Mouse (Mus musculus): ENCODE results near the gene Pld2.
"Not testable (repeated sequence)": the region's sequence is repeated elsewhere in the genome, so short reads cannot be mapped to it uniquely, and the experiment has no call there.

The Pld2 gene

DNA sequence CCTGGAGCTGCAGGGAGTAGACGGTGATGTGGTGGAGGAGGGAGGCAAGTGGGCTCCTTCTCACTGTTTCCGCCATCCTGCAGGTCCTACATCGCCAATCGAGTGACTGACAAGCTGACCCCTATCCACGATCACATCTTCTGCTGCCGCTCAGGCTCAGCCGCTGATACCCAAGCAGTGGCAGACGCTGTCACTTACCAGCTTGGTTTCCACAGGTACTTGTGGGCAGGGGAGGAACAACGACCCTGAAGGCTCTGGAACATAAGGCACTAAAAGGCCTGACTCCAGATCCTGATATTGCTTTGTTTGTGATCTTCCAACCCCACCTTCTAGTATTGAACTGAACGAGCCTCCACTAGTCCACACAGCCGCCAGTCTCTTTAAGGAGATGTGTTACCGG, 13.7 kb upstream of the Pld2 start:
- DNase-seq, result no peak

DNA sequence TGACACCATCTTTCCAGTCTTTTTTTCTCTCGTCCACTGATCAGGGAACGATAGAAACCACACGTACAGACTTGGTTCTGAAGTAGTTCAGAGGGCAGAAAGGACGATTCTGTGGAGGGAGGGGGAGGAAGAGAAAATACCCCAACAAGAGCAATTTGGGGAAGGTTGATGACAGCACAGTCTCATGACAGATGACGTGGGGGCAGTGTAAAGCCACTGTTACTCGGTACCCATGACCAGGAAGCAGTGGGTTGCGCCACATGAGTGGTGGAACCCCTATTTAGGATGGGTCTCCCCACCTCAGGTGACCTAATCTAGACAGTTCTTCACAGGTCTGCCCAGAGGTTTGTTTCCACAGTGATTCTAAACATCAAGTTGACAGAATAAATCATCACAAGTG, 11.3 kb upstream of the Pld2 start:
- DNase-seq, result no peak

DNA sequence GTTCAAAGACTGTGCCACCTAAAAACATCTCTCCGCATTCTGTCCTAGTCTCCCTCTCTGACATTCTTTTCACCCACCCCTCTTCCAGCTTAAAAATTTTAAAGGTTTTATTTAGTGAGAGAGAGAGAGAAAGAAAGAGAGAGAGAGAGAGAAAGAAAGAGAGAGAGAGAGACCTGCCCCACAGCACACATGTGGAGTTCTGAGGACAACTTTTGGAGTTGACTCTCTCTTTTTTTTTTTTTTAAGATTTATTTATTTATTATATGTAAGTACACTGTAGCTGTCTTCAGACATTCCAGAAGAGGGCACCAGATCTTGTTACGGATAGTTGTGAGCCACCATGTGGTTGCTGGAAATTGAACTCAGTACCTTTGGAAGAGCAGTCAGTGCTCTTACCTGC, 8.8 kb upstream of the Pld2 start:
- DNase-seq, result not testable (repeated sequence)

DNA sequence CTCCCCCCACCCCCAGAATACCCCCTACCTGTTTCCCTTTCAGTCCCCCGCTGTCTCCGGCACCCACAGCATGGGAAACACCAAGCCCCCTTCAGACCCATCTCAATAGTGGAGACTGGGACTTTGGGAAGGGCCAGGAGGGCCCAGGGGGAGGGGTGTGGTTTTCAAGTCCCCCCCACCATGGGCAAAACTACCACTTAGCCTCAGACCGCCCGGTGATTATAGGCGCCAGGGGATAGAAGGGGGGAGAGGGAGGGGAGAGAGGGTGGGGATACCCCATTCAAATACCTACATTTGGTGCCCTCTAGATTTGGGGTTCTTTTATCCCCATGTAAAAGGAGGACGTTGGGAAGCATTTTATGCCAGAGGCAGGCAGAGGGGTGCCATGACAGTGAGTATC, 7.0 kb upstream of the Pld2 start, which contains the start of gene Gm40193:
TSS of gene Gm40193 (minus strand) at position 101 of the 400 bp plus-strand sequence.
- no peak for DNase-seq

DNA sequence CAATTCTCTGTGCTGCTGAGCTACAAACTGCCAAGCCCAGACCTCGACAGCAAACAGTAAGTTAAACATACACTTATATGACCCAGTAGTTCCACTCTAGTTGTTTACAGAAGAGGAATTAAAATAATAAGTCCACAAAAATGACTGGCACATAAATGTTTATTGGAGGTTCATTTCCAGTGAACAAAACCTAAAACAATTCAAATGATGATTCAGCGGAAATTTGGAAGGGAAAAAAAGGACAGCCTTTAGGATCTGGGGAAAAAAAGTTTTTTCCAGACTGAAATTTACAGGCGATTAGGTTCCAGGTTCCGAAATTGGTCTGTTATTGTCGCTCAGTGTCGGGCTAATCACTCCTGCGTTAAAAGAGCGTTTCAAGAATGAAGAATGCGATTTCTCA, 441 bp upstream of the Pld2 start:
- no peak for DNase-seq

DNA sequence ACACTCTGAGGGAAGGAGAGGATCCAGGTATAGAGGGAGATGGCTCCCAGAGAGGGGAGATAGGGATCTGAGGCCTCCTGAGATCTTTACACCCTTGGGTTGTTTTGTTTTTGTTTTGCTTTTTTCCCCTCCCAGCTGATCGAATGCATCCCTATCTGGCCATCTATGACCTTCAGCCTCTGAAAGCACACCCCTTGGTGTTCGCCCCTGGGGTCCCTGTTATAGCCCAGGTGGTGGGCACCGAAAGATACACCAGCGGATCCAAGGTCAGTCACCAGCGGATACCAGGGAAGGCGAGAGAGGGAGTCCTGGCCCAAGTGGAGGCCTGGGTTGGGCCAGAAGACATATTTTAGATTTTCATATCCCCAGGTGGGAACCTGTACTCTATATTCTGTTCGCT, 1.1 kb downstream of the Pld2 start:
- DNase-seq, result no peak

DNA sequence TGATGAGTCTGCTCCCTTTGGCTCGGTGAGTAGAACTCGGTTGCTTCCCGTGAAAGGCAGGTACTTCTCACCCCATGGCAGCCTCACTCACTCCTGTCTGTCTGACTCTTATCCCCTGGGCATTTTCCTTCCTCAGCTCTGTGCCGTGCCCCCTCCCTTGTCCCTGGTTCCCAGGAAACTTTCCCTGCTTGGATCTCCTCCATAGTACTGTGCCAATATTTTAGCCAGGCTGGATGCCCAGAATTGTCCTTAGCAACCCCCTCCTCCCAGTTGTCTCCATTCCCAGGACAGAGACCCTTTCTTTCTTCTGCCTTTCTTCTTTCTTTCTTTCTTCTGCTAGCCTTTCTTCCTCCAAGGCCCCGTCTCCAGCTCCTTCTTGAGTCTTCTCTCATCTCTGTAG, 1.6 kb downstream of the Pld2 start:
- no peak for DNase-seq

DNA sequence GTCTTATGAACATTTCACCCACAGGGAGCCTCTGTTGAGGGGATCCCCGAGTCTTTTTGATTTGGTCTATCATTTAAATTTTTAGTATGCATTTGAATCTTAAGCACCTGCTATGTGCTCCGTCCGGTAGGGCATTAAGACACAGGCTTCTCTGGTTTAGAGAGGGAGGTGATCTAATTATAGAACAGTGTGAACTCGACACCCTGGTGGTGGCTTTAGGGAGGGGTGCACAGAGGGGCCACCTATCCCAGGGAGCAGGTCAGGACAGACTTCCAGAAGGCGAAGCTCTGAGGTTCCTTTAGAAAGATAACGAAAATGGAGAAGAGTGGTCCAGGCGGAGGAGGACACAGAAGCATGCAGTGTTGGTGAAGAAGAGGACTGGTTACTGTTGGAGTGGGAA, 4.6 kb downstream of the Pld2 start:
- no peak for DNase-seq

DNA sequence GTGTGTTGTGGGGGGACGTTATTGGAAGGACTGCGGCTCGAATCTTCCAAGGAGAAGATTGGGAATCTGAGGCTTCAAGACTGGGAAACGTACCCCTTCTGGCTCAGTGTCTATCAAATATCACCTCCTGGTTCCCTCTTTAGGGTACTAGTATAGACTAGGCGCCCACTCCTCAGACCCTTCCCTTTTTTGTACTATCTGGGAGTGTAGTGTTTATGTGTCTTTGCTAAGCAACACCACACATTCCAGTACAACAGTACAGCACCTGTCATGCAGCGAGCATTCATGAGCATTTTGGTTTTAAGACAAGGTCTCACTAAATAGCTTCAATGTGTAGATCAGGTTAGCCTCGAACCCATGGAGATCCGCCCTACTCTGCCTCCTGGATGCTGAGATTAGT, 11.7 kb downstream of the Pld2 start:
- no peak for DNase-seq

DNA sequence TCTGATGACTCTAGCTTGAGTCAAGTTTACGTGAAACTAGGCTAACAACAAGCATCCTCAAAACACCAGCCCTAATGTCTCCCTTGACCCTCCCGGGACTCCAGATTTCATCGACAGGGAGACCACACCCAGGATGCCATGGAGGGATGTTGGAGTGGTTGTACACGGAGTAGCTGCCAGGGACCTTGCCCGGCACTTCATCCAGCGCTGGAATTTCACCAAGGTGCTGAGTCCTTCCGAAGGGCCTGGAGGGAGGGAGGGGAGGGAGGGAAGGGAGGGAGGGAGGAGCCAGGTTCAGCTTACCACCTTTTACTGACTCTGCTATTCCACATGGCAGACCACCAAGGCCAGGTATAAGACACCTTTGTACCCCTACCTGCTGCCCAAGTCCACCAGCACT, 14.1 kb downstream of the Pld2 start:
- no peak for DNase-seq

DNA sequence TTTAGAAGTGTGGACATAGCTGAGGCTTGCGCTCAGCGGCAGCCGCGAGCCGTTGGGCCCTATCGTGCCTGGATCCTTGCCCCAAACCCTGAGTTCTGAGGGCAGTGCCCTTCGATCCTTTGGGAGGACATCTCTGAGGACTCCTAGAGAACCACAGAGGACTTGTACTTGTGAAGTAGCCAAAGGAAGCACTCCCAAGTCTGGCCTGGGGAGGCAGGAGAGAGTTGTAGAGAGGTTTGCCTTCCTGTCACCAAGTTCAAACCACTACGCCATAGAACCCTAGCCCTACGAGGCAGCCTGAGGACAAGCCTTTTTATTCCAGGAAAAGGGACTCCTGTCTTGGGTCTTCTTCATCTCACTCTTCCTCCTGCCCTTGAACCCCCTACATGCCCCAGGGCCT, 17.7 kb downstream of the Pld2 start:
- DNase-seq, result no peak

DNA sequence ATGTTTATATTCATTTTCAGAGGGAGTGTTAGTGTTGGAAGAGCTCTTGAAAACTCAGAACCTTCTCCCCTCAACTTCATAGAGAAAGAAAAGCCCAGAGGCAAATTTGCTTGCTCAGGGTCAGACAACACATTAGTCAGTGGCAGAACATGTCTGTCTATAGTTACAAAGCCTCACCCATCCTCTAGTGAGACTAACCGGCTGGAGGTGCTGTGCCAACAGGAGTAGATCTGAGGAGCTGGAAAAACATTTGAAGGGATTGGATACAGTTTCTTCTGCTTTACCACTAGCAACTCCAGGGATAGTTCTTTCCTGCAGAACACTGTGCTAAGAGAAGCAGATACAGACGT, 22.0 kb downstream of the Pld2 start:
- DNase-seq, result no peak

DNA sequence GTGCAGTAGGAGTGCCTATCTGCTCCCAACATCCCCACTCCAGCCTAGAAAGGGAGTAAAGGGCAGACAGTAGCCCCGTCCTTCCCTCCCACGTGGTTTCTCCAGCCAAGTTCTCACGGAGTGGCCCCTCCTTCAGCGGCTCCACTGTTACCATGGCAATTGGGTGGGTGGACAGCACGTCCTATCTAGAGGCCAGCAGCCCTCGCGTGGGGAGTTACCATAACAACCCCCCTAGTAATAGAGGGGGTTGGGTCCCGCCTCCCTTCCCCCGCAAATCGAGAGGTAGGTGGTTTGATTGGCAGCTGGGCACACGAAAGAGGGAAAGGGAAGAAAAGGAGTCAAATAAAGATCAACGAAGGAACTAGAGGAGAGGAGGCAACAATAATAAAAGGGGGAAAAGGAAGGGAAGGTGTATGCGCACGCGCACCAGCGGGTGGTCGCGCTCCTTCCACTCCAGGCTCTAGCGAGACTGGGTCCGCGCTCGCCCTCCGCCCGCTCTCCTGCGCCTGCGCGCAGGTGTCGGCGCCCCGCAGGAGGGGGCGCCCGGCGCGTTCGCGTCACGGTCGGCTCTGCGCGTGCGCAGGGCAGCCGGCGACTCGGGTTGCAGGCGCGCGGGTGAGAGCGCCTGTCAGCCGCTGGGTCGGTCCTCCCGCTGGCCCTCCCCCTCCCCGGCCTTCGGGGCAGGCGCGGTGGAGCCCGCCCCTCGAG, 22.6 kb downstream of the Pld2 start, which contains the start of gene Mink1:
TSS of gene Mink1 (plus strand) at position 595 of the 708 bp plus-strand sequence.
- DNase-seq, result peak; percentile 88

DNA sequence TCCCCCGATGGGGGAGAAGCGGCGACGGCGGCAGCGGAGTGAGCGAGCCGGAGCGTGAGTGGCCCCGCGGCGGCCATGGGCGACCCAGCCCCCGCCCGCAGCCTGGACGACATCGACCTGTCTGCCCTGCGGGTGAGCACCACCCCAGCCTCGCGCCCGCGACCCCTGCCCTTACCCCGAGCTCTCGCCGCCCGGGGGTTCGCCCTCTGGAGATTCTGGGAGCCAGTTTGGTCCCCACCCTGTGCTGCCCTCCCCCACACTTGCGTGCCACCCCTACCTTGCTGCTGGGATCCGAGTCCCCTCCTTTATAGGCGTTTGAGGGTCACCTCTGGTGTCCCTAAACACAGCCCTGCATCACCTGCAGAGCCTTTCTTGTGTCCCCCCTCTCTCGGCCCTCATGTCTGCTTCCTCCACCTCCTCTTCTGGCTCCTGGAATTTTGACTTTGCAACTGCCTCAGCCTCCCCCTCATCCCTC, 23.2 kb downstream of the Pld2 start:
- DNase-seq, result no peak

DNA sequence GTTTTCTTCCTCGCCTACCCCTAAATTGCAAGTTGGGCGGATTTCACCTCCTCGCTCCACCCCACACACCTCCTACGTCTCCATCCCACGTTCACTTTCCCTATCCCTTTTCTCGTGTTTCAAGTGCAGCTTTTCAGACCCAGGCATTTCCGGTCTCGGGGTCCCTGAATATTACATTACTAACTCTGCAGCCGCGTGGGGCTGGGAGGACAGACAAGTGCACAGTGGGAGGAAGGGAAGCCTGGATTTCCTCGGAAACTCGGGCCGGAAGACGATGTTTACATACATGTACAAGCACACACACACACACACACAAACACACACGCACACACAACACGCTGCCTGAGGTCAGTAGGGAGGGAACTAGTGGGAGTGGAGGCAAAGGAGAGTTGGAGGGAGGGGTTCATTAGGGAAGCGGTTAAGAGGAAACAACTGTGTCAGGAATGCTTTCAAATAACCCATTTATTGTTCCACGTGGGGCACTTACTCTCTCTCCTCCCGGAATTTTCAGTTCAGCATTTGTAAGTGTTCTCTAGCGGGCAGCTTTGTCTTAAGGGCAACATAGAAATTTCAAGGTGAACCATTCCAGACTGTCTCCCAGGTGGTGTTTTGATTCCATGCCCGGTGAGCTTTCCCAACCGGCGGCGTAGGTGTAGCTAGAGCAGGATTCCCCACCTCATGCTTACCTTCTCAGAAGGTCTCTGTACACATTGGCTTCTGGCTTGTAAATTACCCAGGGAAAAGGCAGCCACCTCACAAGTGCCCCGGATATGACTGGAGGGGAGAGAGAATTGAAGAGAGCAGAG, 23.8 kb downstream of the Pld2 start:
- no peak for DNase-seq

DNA sequence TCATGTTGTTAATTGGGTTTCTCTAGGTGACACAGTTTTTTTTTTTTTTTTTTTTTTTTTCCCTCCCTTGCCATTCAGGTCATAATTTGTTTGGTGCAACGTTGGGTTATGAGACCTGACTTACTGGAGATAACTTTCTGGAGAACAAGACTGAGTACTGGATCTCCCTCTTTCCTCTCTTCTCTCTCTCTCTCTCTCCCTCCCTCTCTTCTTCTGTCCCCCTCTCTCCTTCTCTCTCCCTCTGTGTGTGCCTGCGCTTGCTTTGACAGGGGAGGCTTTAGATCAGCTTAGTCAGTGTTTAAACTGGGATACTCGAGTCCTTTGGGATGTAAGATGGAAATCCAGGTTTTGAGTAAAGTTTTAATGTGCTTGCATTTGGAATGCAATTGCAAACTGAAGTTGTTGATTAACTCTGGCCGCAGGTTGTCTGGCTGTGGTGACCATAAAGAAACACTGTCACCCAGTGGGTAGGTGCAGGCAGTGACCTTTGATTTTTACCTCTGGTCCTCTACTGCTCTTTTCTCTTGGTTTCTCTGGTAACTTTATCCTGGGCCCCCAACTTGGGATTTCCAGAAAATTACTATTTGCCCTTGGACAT, 24.5 kb downstream of the Pld2 start:
- DNase-seq, result no peak

DNA sequence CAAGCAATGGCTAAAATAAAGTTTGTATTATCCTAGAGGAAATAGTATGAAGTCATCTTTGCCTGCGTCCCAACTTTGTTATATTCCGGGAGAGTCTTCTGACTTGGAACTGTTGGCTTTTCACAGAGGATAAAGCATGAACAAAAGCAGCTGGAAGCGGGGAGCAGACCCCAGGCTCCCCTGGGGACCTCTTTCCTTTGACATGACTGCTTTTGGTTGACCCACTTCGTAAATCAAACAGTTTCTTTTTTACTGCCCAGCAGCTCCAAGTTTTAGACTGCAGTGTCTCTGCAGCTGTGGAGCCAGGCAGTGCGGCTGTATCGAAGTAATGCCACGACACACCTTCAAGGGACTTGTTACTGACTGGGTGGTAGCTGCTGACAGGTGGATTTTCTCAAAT, 26.7 kb downstream of the Pld2 start:
- no peak for DNase-seq

DNA sequence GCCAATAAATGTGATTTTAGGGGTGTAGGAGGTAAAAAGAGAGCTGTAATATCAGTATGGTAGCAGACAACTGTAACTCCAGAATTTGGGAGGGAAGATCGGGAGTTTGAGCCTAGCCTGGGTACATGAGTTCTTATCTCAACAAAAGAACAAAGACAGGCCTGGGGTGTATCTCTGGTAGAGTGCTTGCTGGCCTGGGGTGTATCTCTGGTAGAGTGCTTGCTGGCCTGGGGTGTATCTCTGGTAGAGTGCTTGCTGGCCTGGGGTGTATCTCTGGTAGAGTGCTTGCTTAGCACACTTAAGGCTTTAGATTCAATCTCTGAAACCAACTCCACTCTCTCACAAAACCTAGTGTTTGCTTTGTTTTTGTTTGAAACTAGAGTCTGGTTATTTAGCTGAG, 30.8 kb downstream of the Pld2 start:
- not testable (repeated sequence) for DNase-seq

DNA sequence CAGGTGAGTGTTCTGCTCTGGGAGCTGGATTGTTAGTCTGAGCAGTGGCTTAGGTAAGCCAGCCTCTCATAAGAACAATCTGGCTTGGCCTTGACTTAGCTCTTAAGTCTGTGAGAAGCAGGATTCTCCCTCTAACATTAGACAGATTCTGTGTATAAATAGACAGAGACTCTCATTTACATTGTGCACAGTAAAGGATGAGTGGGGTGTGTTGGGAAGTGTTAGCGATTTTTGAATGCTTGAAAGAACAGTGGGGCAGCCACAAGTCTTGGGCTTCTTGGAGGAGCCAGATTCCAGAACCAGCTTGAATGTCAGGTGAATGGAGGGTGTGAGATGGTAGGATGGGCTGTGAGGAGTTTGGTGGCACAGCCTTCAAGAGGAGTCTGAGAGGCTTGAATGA, 31.8 kb downstream of the Pld2 start:
- no peak for DNase-seq

DNA sequence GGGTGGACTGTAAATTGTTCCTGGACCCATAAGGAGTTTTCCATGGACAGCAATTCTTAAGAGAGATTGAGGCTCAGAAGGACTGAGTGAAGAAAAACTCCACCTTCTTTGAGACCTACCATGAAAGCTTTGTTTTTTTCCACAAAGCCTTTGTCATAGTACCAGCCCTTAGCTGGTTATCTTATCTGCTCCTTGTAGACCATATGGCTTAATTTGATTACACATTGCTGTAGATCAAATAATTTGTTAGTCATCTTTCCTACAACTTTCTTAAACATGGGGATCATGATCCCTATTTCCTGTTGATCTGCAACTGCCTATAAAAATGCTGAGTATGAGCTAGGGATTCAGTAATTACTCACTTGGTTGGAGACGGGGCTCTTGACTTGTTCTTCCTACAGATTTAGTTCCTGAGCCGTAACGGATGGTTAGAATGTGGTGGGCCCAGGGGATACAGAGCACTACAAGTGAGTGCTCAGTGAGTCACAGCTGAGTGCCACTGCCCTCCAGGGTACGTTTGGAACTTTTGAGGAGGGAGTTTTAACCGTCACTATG, 32.6 kb downstream of the Pld2 start:
- DNase-seq, result no peak

DNA sequence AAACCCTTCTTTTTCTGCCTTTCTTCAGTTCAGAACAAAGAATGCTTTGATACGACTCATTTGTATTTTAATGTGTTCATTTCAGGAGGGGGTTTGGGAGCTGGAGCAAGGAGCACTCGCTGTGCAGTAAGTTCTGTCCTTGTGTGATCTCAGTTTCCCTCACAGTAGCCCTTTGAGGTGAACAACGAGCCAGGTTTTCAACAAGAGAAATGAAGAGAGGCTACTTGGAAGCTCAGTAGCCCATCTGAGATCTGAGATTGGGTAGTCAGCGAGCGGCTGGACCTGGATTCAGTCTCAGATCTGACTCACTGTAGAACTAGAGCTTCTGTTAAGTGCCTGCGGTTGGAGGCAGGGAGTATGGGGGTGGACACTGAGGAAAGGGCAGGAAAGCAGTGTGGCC, 34.0 kb downstream of the Pld2 start:
- no peak for DNase-seq

DNA sequence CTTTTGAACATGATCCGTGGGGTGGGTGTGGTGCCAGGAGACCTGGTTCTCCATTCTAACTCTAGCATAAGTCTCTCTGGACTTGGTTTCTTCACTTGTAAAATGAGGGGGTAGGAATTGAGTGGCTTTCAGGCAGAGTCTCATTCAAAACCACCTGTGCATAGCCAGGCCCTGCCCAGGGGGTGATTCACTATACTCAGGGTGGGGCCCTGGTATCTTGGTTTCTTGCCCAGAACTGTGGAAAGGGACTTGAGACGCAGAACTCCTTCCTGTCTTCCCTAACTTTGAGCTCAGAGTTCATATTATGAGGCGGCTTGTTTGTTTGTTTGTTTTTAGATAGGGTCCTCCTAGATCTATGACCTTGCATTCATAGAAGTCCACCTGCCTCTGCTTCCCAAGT, 37.3 kb downstream of the Pld2 start:
- DNase-seq, result no peak

DNA sequence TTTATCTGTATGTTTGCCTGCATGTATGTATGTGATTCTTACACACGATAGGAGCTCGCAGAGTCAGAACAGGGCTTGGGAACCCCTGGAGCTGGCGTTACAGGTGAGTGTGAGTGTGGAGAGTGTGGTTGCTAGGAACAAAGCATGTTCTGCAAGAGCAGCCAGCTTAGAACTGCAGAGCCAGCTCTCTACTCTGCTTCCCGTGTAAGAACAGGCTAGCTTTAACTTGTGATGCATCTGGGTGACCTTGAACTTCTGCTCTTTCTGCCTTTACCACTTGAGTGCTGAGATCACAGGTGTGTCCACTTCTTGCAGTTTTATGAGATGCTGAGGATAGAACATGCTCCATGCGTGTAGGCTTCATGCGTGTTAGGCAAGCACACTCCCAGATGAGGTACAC, 39.1 kb downstream of the Pld2 start:
- no peak for DNase-seq

Measured in right cerebral cortex, postnatal 14 days (tissue).